Mouse (Mus musculus) olfactory bulb, adult 2 months (tissue): ENCODE measurements around the gene Wbp4.

Source experiments
- CTCF ChIP-seq: fragments of 200-500 bp; IDR thresholded peaks from 2 replicates; pipeline ENCODE4 v1.5.1; 2012; ENCODE audit warnings: low read depth, mild to moderate bottlenecking, low read length, moderate library complexity; ENCODE audit not compliant: insufficient read depth
- POLR2A ChIP-seq: fragments of 200-500 bp; IDR thresholded peaks from 2 replicates; pipeline ENCODE4 v1.6.1; 2012; ENCODE audit warnings: mild to moderate bottlenecking, low read depth, low read length, moderate library complexity; ENCODE audit not compliant: insufficient read depth

DNA sequence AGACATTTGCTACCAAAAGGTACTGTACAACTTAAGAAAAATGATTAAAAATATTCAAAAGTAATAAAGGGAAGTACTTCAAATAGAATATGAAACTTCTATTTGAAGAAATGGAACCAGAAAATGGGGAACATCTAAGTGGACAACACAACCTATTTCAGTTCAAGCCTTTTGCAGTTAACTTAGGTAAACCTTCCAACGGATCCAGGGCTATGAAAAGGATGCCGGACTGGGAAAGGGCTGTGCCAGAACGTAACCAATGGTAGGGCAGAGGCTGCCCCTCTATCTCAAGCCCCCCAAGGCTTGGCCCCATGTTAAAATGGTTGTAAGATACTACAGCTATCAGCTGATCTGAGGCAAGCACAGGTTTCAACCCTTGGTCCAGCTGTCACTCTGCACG, 20.3 kb downstream of the Wbp4 start:
- TF ChIP-seq CTCF (no peak), POLR2A (no peak)
